Mouse (Mus musculus): Measurements from ENCODE around the gene Lims1.

The Lims1 gene

DNA sequence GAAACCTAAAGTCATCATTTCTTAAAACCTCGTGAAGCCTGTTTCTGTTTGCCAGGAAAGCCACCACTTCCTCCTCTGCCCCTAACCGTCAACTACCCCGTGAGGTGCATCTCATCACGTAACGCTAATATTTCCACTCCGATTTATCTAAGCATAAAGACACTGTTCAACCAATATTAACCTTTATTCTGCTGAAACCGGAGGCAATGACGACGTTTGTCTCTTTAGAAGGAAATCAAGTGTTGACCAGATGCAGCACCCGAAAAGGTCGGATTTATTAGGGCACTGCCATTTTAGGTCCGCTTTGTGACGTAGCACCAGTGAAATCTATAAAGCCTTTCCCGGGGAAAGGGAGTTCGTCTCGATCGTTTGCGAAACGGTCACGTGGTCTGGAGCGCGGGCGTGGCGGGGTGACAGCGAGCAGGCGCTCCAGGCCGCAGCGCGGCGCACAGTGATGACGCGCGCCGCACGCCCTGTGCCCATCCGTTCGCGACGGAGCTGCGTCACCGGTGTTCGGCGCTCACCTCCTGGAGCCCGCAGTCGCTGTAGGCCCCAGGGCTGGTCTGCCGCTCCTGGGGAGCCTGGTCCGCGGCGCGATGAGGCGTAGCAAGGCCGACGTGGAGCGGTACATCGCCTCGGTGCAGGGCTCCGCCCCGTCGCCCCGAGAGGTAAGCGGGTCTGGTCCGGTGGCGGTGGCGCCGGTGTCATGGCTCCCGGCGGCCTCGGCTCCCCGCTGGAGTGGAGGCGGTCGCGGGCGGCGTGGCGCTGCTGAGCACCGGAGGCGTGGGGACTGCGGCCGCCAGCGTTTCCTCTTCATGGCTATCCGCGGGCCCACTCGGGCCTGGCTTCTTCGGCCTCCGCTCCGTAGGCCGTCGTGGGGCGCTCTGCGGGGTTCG, 123.4 kb downstream of the Lims1 start, which contains the start of gene Ranbp2:
Gene Ranbp2 (plus strand): TSS at position 537 of the 896 bp plus-strand sequence.
- peak; percentile 98 for DNase-seq (ENCODE audit: low read depth)

DNA sequence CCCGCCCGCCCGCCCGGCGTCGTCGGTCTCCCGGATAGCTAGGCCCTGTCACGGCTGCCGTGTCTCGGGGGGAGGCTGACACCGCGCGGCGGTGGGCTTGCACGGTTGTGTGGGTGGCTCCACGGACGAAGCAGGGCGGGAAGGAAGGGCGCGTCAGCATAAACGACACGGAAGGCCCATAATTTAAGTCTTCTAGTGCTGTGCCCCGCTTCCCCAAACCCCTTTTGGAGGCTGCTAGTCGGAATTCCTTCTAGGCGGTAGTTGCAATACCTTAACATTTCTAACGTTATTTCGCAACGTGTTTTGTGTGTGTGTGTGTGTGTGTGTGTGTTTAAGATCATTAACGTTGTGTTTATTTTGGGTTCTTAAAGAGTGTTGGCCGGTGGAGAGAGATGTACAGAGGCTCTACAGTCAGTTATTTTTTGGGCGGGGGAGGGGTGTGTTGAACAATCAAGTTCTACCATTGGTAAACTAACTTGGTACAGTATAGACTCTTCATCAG, 124.1 kb downstream of the Lims1 start:
- peak; percentile 74 for DNase-seq (ENCODE audit: low read depth)

DNA sequence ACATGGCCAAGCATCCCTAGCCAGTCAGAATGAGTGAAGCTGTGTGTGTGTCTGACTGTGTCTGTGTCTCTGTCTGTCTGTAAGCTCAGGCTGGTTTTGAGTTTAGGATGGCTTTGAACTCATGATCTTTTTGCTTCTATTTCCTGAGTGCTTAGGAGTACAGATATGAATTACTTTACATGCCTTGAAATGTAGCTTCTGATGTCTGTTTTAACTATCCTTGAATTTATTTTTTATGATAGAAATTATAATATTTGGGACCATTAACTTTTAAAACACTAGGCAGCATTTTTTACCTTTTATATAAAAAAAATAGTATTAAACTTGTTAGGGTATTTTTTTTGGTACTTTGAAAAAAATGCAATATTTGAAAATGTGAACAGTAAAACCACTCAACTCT, 128.3 kb downstream of the Lims1 start:
- no peak for DNase-seq (ENCODE audit: low read depth)

DNA sequence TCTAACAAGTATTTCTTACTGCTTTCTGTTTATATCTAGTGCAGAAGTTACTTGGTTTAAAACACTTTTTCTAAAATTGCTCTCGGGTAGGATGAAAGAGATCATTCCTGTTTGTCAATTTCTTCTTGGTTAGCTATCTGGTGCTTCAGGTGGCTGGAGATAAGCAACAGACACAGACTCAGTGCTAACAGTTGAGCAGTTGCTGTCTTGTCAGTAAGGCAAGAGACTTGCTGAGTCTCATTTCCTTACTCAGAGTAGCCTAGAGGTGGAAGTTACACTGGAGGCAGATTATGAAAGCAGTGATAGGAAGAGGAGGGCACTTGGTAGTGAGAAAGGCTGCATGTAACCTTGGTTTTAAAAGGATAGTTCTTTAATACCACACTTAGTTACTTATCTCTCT, 128.9 kb downstream of the Lims1 start:
- no peak for DNase-seq (ENCODE audit: low read depth)

DNA sequence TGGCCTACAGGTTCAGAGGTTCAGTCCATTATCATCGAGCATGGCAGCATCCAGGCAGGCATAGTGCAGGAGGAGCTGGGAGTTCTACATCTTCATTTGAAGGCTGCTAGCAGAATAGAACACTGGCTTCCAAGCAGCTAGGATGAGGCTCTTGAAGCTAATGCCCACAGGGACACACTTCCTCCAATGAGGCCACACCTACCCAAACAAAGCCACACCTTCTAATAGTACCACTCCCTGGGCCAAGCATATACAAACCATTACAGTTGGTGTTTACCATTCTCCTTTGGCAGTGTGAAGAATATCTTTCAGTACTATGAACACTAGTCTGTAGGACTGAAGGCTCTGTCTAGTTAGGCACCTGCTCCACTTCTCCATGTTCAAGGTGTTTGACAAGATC, 136.6 kb downstream of the Lims1 start:
- no peak for DNase-seq (ENCODE audit: low read depth)

All from naive thymus-derived CD4-positive, alpha-beta T cell, adult 2 months (primary cell).